Mouse (Mus musculus): ENCODE measurements around the gene Cd209f. TPM values are rescaled to one million over a fixed set of nuclear protein-coding genes. Genes with fewer than 3 reads are reported as not detected.
A peak's percentile ranks its signal among the peaks of the same experiment; 100 is the strongest.
"Not testable (repeated sequence)": the region's sequence is repeated elsewhere in the genome, so short reads cannot be mapped to it uniquely, and the experiment has no call there.

Gene Cd209f
- polyA plus RNA-seq (2014; fragmentation: Nextera tagmentation; extraction: Ambion mirVana): not detected in 2 replicates

DNA sequence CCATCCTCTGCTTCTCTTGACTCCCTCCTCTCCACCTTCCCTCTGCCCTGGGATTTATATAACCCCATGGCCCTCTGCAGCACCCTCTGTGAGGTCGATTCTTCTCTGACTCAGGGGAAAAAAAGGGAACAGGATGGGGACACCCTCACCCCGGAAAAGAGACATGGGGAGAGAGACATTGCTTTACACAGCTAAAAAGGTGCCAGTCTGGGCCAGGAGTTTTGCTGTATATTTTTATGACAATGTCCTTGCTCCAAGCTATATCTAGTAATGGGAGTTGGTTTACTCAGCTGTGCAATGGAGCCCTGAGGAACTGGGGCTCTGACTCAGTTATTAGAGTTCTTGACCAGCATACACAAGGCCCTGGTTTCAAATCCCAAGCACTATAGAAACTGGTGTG is at the start of gene Cd209f:
Gene Cd209f, minus strand, starts transcription at position 101 of the 400 bp plus-strand sequence.
- not testable (repeated sequence) for H3K4me3 ChIP-seq (ENCODE audit: low read depth, low read length); H3K36me3 ChIP-seq (ENCODE audit: control insufficient read depth, insufficient read depth, low read length); DNase-seq (ENCODE audit: low spot score); H3K9me3 ChIP-seq (ENCODE audit: control insufficient read depth, low read length); H3K4me2 ChIP-seq; H3K9ac ChIP-seq (ENCODE audit: low read depth, low read length); H3K27me3 ChIP-seq (replicated peaks; ENCODE audit: control insufficient read depth, insufficient read depth, low read length); H3K4me1 ChIP-seq (replicated peaks; ENCODE audit: control insufficient read depth, insufficient read depth, low read length); H3K27ac ChIP-seq (ENCODE audit: low read depth, low read length); ATAC-seq (replicated peaks; ENCODE audit: low FRiP score)
- WGBS: 57% methylated on average over 1 of the region's 2 CpGs

- H3K4me2 ChIP-seq: no peak overlapping the region
- H3K9ac ChIP-seq (ENCODE audit: low read depth, low read length): no peak overlapping the region
- H3K27me3 ChIP-seq (replicated peaks; ENCODE audit: control insufficient read depth, insufficient read depth, low read length): no peaks in the 10 kb centered on the region
- no peak for DNase-seq (ENCODE audit: low spot score)
- H3K9me3 ChIP-seq (ENCODE audit: control insufficient read depth, low read length): no peaks in the 10 kb centered on the region
- ATAC-seq (replicated peaks; ENCODE audit: low FRiP score): no peak
- H3K4me1 ChIP-seq (replicated peaks; ENCODE audit: control insufficient read depth, insufficient read depth, low read length): no peaks in the 10 kb centered on the region
- H3K27ac ChIP-seq (ENCODE audit: low read depth, low read length): no peak overlapping the region
- no peak overlapping the region for H3K4me3 ChIP-seq (ENCODE audit: low read depth, low read length)
- H3K36me3 ChIP-seq (ENCODE audit: control insufficient read depth, insufficient read depth, low read length): no peaks in the 10 kb centered on the region
These were observed 49.2 kb upstream of the Cd209f start for GRCm38 (mm10) chr8:4154878-4155277.

GRCm38 (mm10) chr8:4147272-4147671 is 41.6 kb upstream of the Cd209f start:
- 42% methylated on average over 1 of the region's 1 CpGs for WGBS
- H3K27me3 ChIP-seq (replicated peaks; ENCODE audit: control insufficient read depth, insufficient read depth, low read length): no peaks in the 10 kb centered on the region

GRCm38 (mm10) chr8:4141721-4142120 is 36.1 kb upstream of the Cd209f start:
- ATAC-seq (replicated peaks; ENCODE audit: low FRiP score) (no peak), DNase-seq (ENCODE audit: low spot score) (no peak)
- WGBS: 62% methylated on average over 3 of the region's 3 CpGs

More at GRCm38 (mm10) chr8:4147272-4147671, 41.6 kb upstream of the Cd209f start:
- Histone ChIP-seq H3K36me3 (ENCODE audit: control insufficient read depth, insufficient read depth, low read length) (no peaks in the 10 kb centered on the region), H3K4me3 (ENCODE audit: low read depth, low read length) (no peak overlapping the region), H3K4me2 (no peak overlapping the region), H3K27ac (ENCODE audit: low read depth, low read length) (no peak overlapping the region), H3K9ac (ENCODE audit: low read depth, low read length) (no peak overlapping the region), H3K9me3 (ENCODE audit: control insufficient read depth, low read length) (no peaks in the 10 kb centered on the region), H3K4me1 (replicated peaks; ENCODE audit: control insufficient read depth, insufficient read depth, low read length) (no peaks in the 10 kb centered on the region)
- ATAC-seq (replicated peaks; ENCODE audit: low FRiP score) (no peak), DNase-seq (ENCODE audit: low spot score) (no peak)

GRCm38 (mm10) chr8:4139660-4140646 is 34.3 kb upstream of the Cd209f start:
- H3K4me1 ChIP-seq (replicated peaks; ENCODE audit: control insufficient read depth, insufficient read depth, low read length): no peaks in the 10 kb centered on the region
- no peak overlapping the region for H3K4me3 ChIP-seq (ENCODE audit: low read depth, low read length)
- ATAC-seq (replicated peaks; ENCODE audit: low FRiP score): peak; percentile 64
- H3K27ac ChIP-seq (ENCODE audit: low read depth, low read length): no peak overlapping the region
- no peak overlapping the region for H3K4me2 ChIP-seq
- no peak overlapping the region for H3K9ac ChIP-seq (ENCODE audit: low read depth, low read length)
- no peaks in the 10 kb centered on the region for H3K36me3 ChIP-seq (ENCODE audit: control insufficient read depth, insufficient read depth, low read length)
- no peaks in the 10 kb centered on the region for H3K27me3 ChIP-seq (replicated peaks; ENCODE audit: control insufficient read depth, insufficient read depth, low read length)
- peak; percentile 57 for DNase-seq (ENCODE audit: low spot score)
- 11% methylated on average over 12 of the region's 12 CpGs for WGBS
- H3K9me3 ChIP-seq (ENCODE audit: control insufficient read depth, low read length): no peaks in the 10 kb centered on the region

More at GRCm38 (mm10) chr8:4141721-4142120, 36.1 kb upstream of the Cd209f start:
- H3K36me3 ChIP-seq (ENCODE audit: control insufficient read depth, insufficient read depth, low read length): no peaks in the 10 kb centered on the region
- H3K27ac ChIP-seq (ENCODE audit: low read depth, low read length): no peak overlapping the region
- no peak overlapping the region for H3K9ac ChIP-seq (ENCODE audit: low read depth, low read length)
- H3K9me3 ChIP-seq (ENCODE audit: control insufficient read depth, low read length): no peaks in the 10 kb centered on the region
- H3K4me2 ChIP-seq: no peak overlapping the region
- H3K4me1 ChIP-seq (replicated peaks; ENCODE audit: control insufficient read depth, insufficient read depth, low read length): no peaks in the 10 kb centered on the region
- no peak overlapping the region for H3K4me3 ChIP-seq (ENCODE audit: low read depth, low read length)
- H3K27me3 ChIP-seq (replicated peaks; ENCODE audit: control insufficient read depth, insufficient read depth, low read length): no peaks in the 10 kb centered on the region

DNA sequence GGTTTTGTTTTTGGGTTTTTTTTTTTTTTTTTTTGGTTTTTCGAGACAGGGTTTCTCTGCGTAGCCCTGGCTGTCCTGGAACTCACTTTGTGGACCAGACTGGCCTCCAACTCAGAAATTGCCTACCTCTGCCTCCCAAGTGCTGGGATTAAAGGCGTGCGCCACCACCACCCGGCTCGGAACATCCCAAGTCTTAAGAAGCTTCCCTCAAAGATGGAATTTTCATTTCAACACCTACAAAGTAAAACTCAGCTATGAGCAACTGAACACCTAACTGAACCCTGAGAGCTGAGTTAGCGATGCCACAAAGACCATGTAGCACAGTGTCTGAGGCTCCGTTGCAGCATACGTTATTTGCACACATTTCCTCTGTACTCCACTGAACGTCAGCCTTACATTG is 28.2 kb upstream of the Cd209f start, which contains the start of gene Cd209g:
Gene Cd209g, plus strand, starts transcription at position 301 of the 400 bp plus-strand sequence.
- no peak within 1 kb of the TSS for H3K4me2 ChIP-seq
- DNase-seq (ENCODE audit: low spot score) (no peak), ATAC-seq (replicated peaks; ENCODE audit: low FRiP score) (no peak)
- no peak within 1 kb of the TSS for H3K27ac ChIP-seq (ENCODE audit: low read depth, low read length)
- no peaks in the 10 kb centered on the region for H3K27me3 ChIP-seq (replicated peaks; ENCODE audit: control insufficient read depth, insufficient read depth, low read length)
- no peaks in the 10 kb centered on the region for H3K9me3 ChIP-seq (ENCODE audit: control insufficient read depth, low read length)
- no peak within 1 kb of the TSS for H3K4me3 ChIP-seq (ENCODE audit: low read depth, low read length)
- no peak within 1 kb of the TSS for H3K9ac ChIP-seq (ENCODE audit: low read depth, low read length)
- no peaks in the 10 kb centered on the region for H3K4me1 ChIP-seq (replicated peaks; ENCODE audit: control insufficient read depth, insufficient read depth, low read length)
- no peaks in the 10 kb centered on the region for H3K36me3 ChIP-seq (ENCODE audit: control insufficient read depth, insufficient read depth, low read length)
- 84% methylated on average over 10 of the region's 10 CpGs for WGBS

DNA sequence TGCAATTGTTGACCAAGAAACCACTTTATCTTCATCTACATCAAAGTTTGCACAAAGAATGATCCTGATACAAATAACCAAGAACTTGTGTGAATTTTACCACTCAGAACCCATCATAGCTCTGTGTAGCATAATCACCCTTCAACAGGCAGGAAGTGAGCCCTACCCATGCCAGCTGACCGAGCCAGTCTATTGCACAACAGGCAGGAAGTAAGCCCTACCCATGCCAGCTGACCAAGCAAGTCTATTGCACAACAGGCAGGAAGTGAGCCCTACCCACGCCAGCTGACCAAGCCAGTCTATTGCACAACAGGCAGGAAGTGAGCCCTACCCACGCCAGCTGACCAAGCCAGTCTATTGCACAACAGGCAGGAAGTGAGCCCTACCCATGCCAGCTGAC is 17.1 kb downstream of the Cd209f start:
- not testable (repeated sequence) for H3K4me3 ChIP-seq (ENCODE audit: low read depth, low read length); H3K4me1 ChIP-seq (replicated peaks; ENCODE audit: control insufficient read depth, insufficient read depth, low read length); H3K9ac ChIP-seq (ENCODE audit: low read depth, low read length); DNase-seq (ENCODE audit: low spot score); H3K4me2 ChIP-seq; ATAC-seq (replicated peaks; ENCODE audit: low FRiP score); H3K27ac ChIP-seq (ENCODE audit: low read depth, low read length); H3K27me3 ChIP-seq (replicated peaks; ENCODE audit: control insufficient read depth, insufficient read depth, low read length); H3K36me3 ChIP-seq (ENCODE audit: control insufficient read depth, insufficient read depth, low read length); H3K9me3 ChIP-seq (ENCODE audit: control insufficient read depth, low read length)
- WGBS: 64% methylated on average over 3 of the region's 3 CpGs

- not testable (repeated sequence) for H3K4me3 ChIP-seq (ENCODE audit: low read depth, low read length); DNase-seq (ENCODE audit: low spot score)
- WGBS: 42% methylated on average over 33 of the region's 33 CpGs
These were observed 18.4 kb downstream of the Cd209f start for GRCm38 (mm10) chr8:4087180-4087722.

More at GRCm38 (mm10) chr8:4087180-4087722, 18.4 kb downstream of the Cd209f start:
- H3K36me3 ChIP-seq (ENCODE audit: control insufficient read depth, insufficient read depth, low read length); H3K9me3 ChIP-seq (ENCODE audit: control insufficient read depth, low read length); H3K4me1 ChIP-seq (replicated peaks; ENCODE audit: control insufficient read depth, insufficient read depth, low read length); H3K27ac ChIP-seq (ENCODE audit: low read depth, low read length); H3K27me3 ChIP-seq (replicated peaks; ENCODE audit: control insufficient read depth, insufficient read depth, low read length); H3K4me2 ChIP-seq; H3K9ac ChIP-seq (ENCODE audit: low read depth, low read length): not testable (repeated sequence)
- ATAC-seq (replicated peaks; ENCODE audit: low FRiP score): peak; percentile 71; the same call in 1 of the 2 replicates

Measured in liver, embryonic 11.5 days (tissue).